Mouse (Mus musculus): ENCODE measurements around the gene Bdh2.

Bdh2 gene

DNA sequence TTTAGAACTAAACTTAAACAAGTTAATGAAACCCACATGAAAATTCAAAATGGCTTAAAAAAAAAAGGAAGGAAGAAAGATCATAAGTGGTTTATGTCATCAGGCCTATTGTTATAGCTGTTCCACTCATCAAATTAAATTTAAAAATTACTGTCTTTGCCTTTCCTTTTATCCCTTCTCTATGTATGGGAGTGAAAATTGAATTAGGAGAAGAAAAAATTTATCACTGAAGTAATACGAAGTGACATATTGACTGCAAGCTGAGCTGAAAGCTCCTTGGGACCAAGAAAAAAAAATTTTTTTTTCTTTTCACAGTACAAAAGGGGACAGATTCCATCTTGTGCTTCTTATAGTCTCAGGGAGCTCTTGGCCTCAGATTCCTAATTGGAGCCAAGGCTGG lies 14.5 kb downstream of the Bdh2 start:
- DNase-seq (ENCODE audit: low read depth, low spot score) = no peak

DNA sequence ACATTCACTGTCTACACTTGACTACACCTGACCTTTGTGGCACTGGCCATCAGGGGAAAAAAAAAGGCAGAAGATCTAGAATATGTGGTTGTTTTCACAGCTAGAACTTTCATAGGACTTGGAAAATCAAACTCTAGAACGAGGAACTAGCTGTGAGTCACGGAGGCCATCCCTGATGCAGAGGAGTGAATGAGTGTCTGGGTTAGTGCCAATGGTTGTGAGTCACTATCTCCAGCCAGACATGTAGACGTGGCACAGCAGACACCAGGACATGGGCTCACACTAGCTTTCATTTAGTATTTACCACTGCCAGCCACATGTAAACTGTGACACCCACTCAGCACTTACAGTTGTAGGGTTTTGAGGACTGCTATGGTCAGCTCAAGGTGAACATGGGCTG lies 17.5 kb downstream of the Bdh2 start:
- peak; percentile 79 for DNase-seq (ENCODE audit: low read depth, low spot score)

DNA sequence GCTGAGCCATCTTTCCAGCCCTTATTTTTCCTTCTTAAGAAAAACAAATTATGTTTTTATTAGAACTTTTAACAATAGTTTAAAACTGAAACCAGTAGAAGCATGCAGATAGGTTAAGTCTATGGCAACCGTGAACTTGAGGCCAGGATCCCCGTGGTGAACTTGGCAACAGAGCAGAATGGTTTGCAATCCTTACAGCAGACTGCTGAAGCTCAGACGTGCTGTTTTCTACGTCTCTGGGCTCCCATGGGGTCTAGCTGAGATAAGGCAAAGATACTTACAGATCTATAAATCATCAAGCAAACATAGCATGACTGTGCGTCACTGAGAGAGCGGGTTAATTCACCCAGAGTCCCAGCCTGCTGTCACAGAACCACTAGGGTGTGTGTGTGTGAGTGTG lies 19.1 kb downstream of the Bdh2 start:
- no peak for DNase-seq (ENCODE audit: low read depth, low spot score)

DNA sequence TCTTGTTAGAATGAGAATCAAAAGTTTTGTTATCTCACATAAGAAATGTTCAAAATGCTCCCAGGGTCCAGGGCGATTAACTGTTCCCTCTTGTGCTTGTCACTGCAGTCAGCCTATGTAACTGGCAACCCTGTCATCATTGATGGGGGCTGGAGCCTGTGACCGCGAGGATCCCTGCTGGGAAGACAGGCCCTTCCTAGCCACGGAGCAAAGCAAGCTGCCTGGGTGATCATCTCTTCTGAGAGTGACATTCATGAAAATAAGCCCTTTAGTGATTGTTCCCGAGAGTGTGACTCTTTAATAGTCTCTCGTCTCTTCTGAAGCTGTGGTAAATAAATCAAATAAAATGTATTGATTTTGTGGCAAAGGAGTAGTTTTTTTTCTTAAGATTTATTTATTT lies 23.0 kb downstream of the Bdh2 start:
- DNase-seq (ENCODE audit: low read depth, low spot score) = no peak

DNA sequence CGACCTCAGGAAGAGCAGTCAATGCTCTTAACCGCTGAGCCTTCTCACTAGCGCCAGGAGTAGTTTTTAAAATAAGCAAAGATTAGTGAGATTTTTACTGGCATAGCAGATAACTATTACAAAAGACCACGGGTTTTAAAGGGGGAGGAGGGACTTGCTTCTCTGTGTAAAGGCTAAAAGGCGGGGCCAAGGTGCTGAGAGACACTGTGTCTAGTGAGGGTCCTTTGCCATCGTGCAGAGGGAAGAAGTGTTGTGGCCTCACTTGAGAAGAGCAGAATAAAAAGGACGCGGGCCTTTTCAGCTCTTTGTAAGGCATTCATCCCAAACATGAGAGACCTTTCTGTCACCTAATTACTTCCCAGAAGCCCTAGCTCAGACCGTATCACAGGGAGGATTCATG lies 23.5 kb downstream of the Bdh2 start:
- DNase-seq (ENCODE audit: low read depth, low spot score) = no peak

DNA sequence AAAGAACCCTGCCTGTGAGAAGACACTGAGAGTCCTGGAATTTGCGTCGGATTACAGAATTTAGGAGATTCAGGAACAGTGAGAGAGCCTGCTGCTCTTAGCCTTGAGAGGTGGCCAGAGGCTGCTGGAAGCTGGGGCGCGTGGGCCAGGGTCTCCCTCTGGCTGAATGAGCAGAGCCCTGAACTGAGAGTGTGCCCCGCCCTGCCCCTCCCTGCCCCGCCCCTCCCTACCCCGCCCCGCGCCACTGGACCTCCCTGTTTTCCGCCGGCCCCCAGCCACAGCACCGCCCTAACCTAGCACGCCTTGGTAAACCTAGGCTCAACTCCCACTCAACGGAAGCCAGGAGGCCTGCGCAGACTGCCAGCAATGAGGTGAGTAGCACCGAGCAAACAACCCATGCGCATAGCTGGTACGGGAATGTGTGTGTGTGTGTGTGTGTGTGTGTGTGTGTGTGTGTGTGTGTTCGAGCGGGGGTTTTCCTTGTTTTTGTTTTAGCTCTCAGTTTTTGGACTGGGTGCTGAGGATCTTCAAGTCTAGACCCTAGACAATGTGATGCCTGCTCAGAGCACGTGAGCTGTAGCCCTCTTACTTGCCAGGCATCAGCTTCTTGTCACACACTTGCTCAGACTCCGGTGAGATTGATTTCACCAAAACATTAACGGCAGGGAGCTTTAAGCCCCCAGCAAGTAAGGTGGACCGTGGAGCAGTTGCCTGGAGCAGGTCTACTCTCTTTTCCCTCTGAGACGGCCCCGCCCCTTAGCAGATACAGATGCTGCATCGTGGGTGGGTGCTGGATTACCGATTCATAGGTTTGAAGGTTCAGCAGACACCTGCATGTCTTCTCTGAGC lies 26.6 kb downstream of the Bdh2 start, which contains the start of gene Slc9b2:
TSS of gene Slc9b2 (plus strand) at position 290 of the 849 bp plus-strand sequence.
- DNase-seq (ENCODE audit: low read depth, low spot score) = peak; percentile 69

DNA sequence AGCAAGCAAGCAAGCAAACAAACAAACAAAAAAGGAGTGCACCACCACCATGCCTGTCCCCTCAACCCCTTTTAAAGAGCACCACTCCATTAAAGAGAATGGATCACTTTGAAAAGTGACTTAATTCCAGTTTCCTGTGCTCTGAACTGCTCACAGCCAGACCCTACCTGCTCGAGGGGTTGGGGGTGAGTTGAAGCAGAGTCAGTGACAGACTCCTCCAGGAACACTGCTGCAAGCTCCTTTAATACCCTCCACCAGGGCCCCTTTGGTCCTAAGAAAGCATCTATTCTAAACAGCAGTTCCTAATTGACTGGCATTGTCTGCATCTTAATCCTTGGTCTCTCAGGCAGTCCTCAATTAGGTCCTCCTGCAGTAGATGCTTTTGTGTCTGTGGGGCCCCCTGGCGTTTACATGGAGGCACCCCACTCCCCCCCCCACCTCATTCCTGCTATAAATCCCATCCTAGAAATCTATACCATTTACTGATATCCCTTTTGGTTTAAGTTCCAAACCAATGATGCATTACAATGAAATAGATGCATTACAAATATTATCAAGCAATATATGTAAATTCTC lies 32.0 kb downstream of the Bdh2 start:
- DNase-seq (ENCODE audit: low read depth, low spot score) = no peak

DNA sequence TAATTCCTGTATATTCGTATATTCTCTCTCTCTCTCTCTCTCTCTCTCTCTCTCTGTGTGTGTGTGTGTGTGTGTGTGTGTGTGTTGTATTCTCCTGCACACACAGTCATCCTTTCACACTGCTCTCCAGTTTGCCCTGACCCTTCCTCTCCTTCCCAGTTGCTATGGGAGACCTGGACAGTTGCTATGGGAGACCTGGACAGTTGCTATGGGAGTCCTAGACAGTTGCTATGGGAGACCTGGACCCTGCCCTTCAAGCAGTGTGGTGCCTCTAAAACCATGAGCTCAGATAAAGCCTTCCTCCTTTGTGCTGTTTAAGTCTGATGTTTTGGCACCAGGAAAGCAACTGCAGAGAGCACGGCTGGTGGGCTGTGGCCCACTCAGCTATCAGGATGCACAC lies 32.7 kb downstream of the Bdh2 start:
- DNase-seq (ENCODE audit: low read depth, low spot score) = no peak

DNA sequence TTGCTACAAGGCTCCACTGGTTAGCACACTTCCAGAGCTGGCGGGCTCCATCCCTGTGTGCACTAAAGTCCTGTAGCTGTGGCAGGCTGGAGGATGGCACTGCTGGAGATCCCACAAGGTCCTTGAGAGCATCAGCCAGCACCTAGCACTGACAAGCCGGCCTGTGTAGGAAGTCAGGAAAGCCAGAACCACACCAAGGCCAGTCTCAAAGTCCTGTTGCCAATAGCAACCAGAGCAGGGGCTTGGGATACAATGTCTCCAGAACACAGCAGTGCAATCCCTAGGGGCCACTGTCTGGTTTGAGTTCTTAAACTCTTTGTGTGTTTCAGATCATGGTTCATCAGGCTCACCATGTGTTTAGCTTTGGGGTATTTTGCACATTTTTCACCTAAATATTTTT lies 33.8 kb downstream of the Bdh2 start:
- peak; percentile 21 for DNase-seq (ENCODE audit: low read depth, low spot score)

DNA sequence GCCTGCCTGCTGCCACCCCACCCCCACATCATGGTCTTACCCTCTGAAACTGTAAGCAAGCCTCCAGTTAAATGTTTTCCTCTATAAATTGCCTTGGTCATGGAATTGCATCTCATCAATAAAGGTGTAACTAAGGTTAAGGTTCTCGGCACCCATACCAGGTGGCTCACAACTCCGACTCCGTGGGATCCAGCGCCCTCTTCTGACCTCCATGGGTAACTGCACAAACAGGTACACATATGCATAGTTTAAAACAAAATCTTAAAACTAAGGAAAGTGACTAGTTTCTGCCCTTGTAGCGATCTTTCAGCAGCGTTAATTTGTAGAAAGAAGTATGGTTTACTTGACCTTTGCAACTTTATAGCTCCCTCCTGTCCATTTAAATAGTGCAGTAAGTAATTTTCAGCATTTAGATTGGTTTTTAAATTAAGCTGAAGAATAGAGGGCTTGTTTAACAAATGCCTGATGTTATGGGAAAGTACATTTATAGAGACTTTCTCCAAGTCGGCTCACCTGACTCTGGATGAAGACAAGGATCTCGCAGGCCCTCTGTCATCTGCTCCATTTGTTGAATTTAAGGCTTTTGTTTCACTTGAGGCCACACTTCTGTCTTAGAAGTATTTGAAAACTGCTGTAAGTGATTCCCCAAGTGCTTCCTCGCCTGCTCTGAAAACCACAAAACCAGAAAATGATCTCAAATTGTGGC lies 34.9 kb downstream of the Bdh2 start:
- DNase-seq (ENCODE audit: low read depth, low spot score) = no peak

DNA sequence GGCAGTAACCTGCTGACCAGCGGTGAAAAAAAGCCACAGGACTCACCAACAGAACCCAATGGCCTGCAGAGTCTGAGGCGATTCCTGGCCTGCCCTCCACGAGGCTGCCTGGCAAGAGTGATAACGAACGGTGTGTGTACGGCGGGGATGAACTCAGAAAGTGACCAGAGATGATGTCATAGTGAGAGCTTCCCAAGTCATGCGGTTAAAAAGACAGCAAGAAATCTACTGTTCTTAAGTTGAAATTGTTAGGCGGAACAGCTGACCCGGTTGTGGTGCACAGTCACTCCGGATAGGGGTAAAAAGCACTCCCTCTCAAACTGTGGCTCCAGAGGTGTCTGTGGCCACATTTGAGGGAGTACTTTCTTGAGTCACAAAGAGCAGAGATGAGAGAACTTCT lies 37.3 kb downstream of the Bdh2 start:
- DNase-seq (ENCODE audit: low read depth, low spot score) = no peak

DNA sequence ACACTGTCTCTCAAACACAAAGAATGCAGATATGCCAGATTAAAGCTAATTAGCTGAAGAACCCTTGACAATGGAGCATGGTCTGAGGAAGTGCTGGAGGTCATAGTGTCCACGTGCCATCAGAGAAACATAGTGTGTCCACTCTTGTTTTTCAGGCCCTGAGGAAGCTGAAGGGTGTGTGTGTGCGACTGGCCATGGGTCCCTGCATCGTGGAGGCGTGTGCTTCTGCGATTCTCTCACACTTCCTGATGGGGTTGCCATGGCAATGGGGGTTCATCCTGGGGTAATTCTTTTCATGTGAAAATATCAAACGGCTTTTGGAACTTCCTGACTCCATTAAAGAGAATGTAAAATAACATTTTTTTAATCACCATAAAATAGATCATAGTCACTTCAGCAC lies 43.3 kb downstream of the Bdh2 start:
- peak; percentile 47 for DNase-seq (ENCODE audit: low read depth, low spot score)

DNA sequence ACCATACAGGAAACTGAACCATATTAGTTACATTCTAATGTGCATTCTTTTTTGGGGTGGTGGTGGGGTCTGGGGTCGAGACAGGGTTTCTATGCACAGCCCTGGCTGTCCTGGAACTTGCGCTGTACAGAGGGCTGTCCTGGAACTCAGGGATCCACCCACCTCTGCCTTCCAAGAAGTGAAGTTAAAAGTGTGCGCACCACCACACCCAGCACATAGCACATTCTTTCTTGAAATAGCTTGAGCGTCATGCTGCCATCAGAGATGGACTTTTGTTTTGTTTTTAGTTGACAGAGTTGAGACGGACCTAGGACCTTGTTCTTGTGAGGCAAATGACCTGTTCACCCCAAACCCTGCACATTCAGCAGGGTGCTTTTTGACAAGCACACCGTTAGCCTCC lies 46.2 kb downstream of the Bdh2 start:
- DNase-seq (ENCODE audit: low read depth, low spot score) = no peak

DNA sequence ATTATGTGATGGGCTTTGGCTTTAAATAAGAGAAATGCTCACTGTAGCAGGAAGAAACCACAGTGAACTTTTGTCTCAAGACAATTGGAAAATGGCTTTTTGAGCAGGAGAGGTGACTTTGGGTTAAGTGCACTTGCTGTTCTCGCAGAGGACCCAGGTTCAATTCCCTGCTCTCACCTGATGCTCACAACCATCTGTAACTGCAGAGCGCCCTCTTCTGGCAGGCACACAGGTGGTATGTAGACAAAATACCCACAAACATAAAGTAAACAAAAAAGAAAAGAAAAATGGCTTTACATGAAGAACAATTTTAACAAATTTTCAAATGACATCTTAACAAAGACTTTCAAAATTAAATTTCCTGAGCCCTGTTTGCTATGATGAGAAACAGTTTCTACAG lies 46.6 kb downstream of the Bdh2 start:
- DNase-seq (ENCODE audit: low read depth, low spot score) = no peak

DNA sequence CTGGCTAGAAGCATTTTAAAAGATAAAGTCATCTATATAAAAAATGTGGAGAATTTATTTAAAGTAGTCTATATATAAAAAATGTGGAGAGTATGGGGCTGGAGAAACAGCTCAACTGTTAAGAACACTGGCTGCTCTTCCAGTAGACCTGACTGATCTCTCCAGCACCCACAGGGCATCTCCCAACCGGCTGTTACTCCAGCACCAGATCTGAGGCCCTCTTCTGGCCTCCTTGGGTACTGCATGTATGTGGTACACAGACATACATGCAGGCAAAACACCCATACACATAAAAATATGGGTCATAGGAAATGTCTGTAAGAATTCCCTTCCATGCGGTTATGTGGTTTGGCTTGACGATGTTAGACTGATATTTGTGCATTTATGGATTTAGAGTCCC lies 47.5 kb downstream of the Bdh2 start:
- peak; percentile 36 for DNase-seq (ENCODE audit: low read depth, low spot score)

DNA sequence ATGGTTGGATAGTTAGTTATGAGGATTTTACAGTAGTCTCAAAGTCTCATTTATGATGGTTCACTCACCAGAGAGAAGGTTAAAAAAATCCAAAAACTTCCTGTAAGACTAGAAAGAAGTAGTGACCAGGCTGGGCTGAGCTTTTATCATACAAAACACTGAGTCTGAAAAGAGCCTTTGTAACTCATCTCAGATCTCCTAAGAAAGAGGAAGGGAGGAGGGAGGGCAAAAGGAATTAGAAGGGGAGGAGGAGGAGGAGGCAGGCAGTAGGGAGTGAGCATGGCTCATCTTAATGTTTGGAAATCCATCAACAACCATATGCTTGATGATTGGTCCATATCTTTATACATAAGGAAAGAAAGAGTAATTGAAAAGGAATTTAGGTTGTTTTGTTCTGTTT lies 51.7 kb downstream of the Bdh2 start:
- DNase-seq (ENCODE audit: low read depth, low spot score) = no peak

DNA sequence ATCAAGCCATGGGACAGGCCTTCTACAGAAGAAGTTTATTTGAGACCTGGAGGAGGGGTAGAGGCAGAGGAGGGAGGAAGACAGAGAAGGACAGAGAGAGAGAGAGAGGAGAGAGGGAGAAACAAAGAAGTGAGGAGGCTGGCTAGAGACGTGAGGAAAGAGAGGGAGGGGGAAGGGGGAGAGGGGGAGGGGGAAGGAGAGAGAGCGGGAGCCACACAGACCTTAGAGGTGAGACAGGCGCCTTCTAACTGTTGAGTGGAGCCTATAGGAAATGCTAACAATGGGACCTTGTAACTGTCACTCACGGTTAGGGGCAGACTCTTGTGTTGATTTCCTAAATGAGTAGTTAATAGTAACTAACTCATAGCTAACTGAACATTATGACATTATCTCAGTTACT lies 52.7 kb downstream of the Bdh2 start:
- DNase-seq (ENCODE audit: low read depth, low spot score) = no peak

DNA sequence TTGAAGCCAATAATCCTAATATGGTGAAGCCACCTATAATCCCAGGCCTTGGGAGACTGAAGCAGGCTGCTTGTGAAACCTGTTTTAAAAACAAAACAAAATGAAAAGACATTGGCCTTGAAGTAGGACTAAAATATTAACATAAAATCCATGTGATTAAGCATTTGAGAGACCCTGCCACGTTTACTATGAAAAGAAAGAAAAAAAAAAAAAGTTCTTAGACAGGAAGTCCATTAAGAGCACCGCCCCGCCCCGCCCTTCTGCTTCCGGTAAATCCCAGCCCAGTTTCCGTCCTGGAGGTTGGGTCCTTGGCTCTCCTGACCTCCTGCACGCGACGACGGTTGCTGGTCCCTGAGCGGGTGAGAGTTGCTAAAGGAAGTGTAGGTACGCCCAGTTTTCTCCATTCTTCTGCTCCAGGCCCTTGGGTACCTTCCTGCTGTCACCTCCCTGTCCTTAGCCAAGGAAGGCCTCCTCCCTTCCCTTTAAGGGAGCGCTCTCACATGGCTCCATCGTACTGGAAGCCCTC lies 66.8 kb downstream of the Bdh2 start, which contains the start of gene Slc9b1:
TSS of gene Slc9b1 (plus strand) at position 291 of the 526 bp plus-strand sequence.
- DNase-seq (ENCODE audit: low read depth, low spot score) = no peak

DNA sequence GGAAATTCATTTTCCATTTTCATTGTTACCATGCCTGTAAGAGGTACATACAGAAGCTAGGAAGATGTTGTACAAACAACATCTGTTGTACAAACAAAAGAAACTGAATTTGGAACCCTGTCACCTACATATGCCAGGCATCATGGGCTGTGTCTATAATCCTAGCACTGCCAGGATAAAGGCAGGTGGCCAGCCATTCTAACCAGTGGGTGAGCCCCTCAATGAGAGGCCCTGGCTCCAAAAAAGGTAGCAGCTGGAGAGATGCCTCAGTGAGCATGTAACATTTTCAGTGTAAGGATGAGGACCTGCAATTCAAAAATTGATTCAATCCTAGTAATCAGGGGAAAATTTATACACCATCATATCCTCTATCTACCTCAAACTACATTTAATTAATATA lies 68.0 kb downstream of the Bdh2 start:
- no peak for DNase-seq (ENCODE audit: low read depth, low spot score)

DNA sequence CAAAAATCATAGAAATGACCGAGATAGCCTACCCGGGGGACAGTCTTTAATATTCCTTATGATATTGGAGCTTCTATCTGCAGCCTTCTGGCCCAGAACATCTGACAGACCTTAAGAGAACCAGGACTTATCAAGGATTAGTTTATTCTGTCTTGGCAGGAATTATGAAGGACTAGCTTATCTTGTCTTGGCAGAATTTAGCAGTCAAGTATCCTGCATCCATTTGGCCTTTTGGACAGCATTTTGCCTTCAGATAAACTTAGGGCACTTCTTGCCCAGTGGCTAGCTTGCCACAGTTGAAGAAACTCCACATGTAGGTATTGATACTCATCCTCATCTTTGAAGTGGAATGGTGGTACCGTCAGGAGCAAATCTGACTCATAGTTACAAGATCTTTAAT lies 70.8 kb downstream of the Bdh2 start:
- DNase-seq (ENCODE audit: low read depth, low spot score) = no peak

Measured in brain, adult 2 months (tissue).